Mouse (Mus musculus): ENCODE measurements around the gene Ppia. TPM values are rescaled to one million over a fixed set of nuclear protein-coding genes. Genes with fewer than 3 reads are reported as not detected.
A peak's percentile ranks its signal among the peaks of the same experiment; 100 is the strongest.

Ppia gene
- polyA plus RNA-seq, 1 experiment: 340 TPM

DNA sequence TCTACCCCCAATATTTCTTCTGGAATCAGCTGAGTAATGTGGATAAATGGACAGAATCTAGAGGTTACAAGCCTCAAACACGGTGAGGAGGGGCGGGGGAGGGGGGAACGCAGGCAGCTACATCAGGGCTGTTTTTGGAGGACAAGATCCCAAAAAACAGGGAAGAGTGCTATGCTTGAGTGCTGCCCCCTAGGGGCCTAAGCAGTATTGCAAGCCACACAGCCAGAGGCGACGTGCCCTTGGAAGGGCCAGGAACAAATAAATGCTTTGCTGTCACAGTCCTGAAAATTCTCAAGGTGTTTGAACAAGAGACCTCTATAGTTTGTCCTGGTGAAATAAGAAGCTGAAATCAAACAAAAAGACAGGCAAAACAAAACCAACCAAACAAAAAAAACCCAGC is 3.6 kb upstream of the Ppia start:
- H3K36me3 ChIP-seq (ENCODE audit: control insufficient read depth, insufficient read depth, low read length): no peaks in the 10 kb centered on the region; the same call in 1 of the 2 replicates
- no peak overlapping the region for H3K4me3 ChIP-seq (ENCODE audit: extremely low read depth, insufficient read depth, insufficient read length)
- DNase-seq (ENCODE audit: low read depth in 1 of 2, low spot score in 2 of 2): peak in 1 of 2 experiments; percentile 61
- peaks cover 4% of the 10 kb centered on the region for H3K4me1 ChIP-seq (ENCODE audit: control insufficient read depth, insufficient read depth, insufficient read length)
- no peak overlapping the region for H3K27ac ChIP-seq (ENCODE audit: insufficient read depth, low read length)
- 12% methylated on average over 5 of the region's 5 CpGs for WGBS
- H3K27me3 ChIP-seq (ENCODE audit: control insufficient read depth, insufficient read depth, low read length): no peaks in the 10 kb centered on the region
- no peak for TF ChIP-seq POLR2A (IDR thresholded peaks at IDR 0.05; ENCODE audit: low read depth, low read length)
- TF ChIP-seq CTCF (IDR thresholded peaks at IDR 0.05; ENCODE audit: extremely low read depth, insufficient read depth, insufficient read length, insufficient replicate concordance): peak; percentile 75; the same call in 1 of the 2 replicates

DNA sequence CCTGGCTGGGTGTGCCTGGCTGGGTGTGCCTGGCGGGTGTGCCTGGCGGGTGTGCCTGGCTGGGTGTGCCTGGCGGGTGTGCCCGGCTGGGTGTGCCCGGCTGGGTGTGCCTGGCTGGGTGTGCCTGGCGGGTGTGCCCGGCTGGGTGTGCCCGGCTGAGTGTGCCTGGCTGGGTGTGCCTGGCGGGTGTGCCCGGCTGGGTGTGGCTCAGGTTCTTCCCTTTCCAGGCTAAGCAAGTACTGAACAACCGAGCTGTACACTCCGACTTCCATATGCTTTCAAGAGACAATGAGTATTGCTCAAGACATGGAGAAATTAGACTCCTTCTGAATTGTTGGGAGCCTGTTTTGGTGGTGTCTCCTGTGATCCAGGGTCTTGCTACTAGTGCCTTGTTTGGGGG is 2.0 kb upstream of the Ppia start:
- H3K27ac ChIP-seq (ENCODE audit: insufficient read depth, low read length): no peak overlapping the region
- 89% methylated on average over 12 of the region's 12 CpGs for WGBS
- DNase-seq (ENCODE audit: low read depth in 1 of 2, low spot score in 2 of 2): no peak
- TF ChIP-seq CTCF (IDR thresholded peaks at IDR 0.05; ENCODE audit: extremely low read depth, insufficient read depth, insufficient read length, insufficient replicate concordance) (no peak), POLR2A (IDR thresholded peaks at IDR 0.05; ENCODE audit: low read depth, low read length) (no peak)
- no peak overlapping the region for H3K4me3 ChIP-seq (ENCODE audit: extremely low read depth, insufficient read depth, insufficient read length)
- H3K4me1 ChIP-seq (ENCODE audit: control insufficient read depth, insufficient read depth, insufficient read length): peaks cover 6% of the 10 kb centered on the region
- H3K27me3 ChIP-seq (ENCODE audit: control insufficient read depth, insufficient read depth, low read length): no peaks in the 10 kb centered on the region
- no peaks in the 10 kb centered on the region; the same call in 1 of the 2 replicates for H3K36me3 ChIP-seq (ENCODE audit: control insufficient read depth, insufficient read depth, low read length)

DNA sequence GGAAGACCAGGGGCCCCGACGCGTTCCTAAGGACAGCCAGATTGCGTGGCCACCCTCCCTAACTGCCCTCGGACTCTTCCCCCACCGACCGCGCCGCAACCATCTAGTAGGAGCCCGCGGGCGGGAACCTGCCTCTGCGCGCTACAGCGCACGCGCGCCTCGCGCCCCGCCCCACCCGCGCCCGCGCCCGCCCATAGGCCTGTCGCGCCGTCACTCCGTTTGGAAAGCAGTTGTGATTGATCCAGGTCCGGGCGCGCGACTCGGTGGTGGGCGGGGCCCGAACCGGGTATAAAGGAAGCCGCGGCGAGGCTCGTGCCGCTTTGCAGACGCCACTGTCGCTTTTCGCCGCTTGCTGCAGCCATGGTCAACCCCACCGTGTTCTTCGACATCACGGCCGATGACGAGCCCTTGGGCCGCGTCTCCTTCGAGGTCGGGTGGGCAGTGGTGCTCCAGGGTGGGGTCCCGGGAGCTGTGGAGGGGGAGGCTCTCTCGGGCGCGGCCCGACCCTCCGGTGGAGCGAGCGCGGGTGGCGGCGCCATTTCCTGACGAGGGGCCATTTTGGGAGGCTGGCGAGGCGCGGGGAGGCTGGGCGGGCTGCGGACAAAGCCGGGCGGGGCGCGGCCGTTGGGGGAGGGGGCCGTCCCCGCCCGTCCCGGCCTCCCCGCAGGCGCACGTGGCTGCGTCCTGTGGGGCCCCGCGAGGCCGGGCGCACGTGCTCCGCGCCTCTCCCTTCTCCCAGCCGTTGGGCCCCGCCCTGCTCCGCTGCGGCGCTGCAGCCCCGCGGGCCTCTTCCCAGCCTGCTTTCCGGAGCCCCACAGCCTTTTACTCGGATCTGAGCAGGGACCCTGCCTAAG is 535 bp downstream of the Ppia start:
- Histone ChIP-seq H3K4me3 (ENCODE audit: extremely low read depth, insufficient read depth, insufficient read length) (peak overlapping the region; percentile 99), H3K27ac (ENCODE audit: insufficient read depth, low read length) (peak overlapping the region; percentile 100), H3K27me3 (ENCODE audit: control insufficient read depth, insufficient read depth, low read length) (no peaks in the 10 kb centered on the region), H3K36me3 (ENCODE audit: control insufficient read depth, insufficient read depth, low read length) (peaks cover 17% of the 10 kb centered on the region), H3K4me1 (ENCODE audit: control insufficient read depth, insufficient read depth, insufficient read length) (peaks cover 4% of the 10 kb centered on the region)
- under 1% methylated on average over 93 of the region's 102 CpGs for WGBS
- TF ChIP-seq POLR2A (IDR thresholded peaks at IDR 0.05; ENCODE audit: low read depth, low read length) (peak; percentile 91), CTCF (IDR thresholded peaks at IDR 0.05; ENCODE audit: extremely low read depth, insufficient read depth, insufficient read length, insufficient replicate concordance) (no peak)
- DNase-seq (ENCODE audit: low read depth in 1 of 2, low spot score in 2 of 2): peak; percentile 89 to 97

DNA sequence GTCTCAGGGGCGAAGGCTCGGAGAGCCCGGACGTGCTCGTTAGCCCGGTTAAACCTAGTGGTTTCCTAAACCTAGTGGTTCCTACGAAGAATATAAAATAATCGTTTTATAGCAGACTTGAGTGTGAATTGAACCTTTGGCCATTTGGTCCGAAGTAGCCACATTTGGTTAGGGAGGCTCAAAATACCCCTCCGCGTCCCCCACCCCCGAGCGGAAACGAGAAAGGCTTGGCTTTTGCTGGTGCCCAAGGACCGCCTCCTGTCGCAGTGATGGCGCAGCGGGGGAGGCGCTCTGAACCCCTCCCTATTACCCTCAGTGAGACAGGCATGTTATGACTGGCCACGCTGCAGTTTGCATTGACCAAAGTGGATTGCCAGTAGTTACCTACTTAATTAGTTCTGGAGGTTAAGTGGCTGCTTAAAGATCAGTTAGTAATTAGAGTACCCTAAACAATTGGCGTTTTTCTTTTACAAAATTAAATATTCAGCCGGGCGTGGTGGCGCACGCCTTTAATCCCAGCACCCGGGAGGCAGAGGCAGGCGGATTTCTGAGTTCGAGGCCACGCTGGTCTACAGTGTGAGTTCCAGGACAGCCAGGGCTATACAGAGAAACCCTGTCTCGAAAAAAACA is 1.3 kb downstream of the Ppia start:
- Histone ChIP-seq H3K4me1 (ENCODE audit: control insufficient read depth, insufficient read depth, insufficient read length) (peaks cover 4% of the 10 kb centered on the region), H3K36me3 (ENCODE audit: control insufficient read depth, insufficient read depth, low read length) (peaks cover 21% of the 10 kb centered on the region), H3K27me3 (ENCODE audit: control insufficient read depth, insufficient read depth, low read length) (no peaks in the 10 kb centered on the region), H3K4me3 (ENCODE audit: extremely low read depth, insufficient read depth, insufficient read length) (peak overlapping the region; percentile 99), H3K27ac (ENCODE audit: insufficient read depth, low read length) (peak overlapping the region; percentile 100)
- WGBS: under 1% methylated on average over 30 of the region's 30 CpGs
- TF ChIP-seq CTCF (IDR thresholded peaks at IDR 0.05; ENCODE audit: extremely low read depth, insufficient read depth, insufficient read length, insufficient replicate concordance) (no peak), POLR2A (IDR thresholded peaks at IDR 0.05; ENCODE audit: low read depth, low read length) (peak; percentile 16; the same call in 1 of the 2 replicates)
- peak; percentile 72 to 82 for DNase-seq (ENCODE audit: low read depth in 1 of 2, low spot score in 2 of 2)

DNA sequence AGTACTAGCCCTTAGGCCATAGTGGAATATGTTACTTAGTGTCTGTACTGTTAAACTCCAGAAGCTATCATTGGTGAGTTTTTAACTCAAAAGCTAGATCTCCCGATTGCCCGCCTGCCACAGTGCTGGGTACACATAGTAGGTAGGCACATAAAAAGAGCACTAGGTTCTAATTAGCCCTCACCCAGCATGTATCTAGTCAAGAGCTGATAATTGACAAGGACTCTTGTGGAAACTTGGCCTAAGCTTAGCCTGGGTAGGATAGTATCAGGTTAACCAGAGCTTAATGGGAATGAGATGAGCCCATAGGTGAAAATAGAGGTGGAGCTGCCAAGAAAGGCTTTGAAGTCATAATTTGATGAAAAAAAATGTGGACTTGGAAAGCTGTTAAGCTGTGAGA is 1.8 kb downstream of the Ppia start:
- WGBS: 12% methylated on average over 2 of the region's 2 CpGs
- Histone ChIP-seq H3K4me3 (ENCODE audit: extremely low read depth, insufficient read depth, insufficient read length) (peak overlapping the region; percentile 99), H3K27ac (ENCODE audit: insufficient read depth, low read length) (no peak overlapping the region), H3K36me3 (ENCODE audit: control insufficient read depth, insufficient read depth, low read length) (peaks cover 21% of the 10 kb centered on the region), H3K27me3 (ENCODE audit: control insufficient read depth, insufficient read depth, low read length) (no peaks in the 10 kb centered on the region), H3K4me1 (ENCODE audit: control insufficient read depth, insufficient read depth, insufficient read length) (peaks cover 4% of the 10 kb centered on the region)
- DNase-seq (ENCODE audit: low read depth in 1 of 2, low spot score in 2 of 2): no peak
- no peak for TF ChIP-seq CTCF (IDR thresholded peaks at IDR 0.05; ENCODE audit: extremely low read depth, insufficient read depth, insufficient read length, insufficient replicate concordance)
- no peak for TF ChIP-seq POLR2A (IDR thresholded peaks at IDR 0.05; ENCODE audit: low read depth, low read length)

DNA sequence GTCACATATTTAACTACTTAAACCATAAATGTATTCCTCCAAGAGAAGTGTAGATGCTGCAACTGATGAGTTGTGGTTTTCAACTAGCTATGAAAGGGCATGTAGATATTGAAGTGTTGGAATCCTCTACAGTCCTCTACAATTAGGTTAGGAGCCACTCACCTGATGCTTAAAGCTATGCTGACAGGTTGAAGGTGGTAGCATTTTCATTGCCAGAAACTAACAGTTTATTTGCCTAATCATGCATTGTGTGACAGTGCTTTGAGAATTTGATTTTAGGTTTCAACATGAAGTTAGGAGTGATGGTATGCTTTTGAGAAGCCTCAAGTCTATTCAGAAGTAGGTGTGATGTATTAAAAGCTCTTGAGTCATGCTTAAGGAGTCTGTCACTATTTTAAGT is 2.2 kb downstream of the Ppia start:
- Histone ChIP-seq H3K36me3 (ENCODE audit: control insufficient read depth, insufficient read depth, low read length) (peaks cover 23% of the 10 kb centered on the region), H3K4me3 (ENCODE audit: extremely low read depth, insufficient read depth, insufficient read length) (peak overlapping the region; percentile 99; the same call in 1 of the 2 replicates)

More for the DNA sequence above, 2.2 kb downstream of the Ppia start:
- no peak overlapping the region for H3K27ac ChIP-seq (ENCODE audit: insufficient read depth, low read length)
- no peak for DNase-seq (ENCODE audit: low read depth in 1 of 2, low spot score in 2 of 2)
- H3K27me3 ChIP-seq (ENCODE audit: control insufficient read depth, insufficient read depth, low read length): no peaks in the 10 kb centered on the region
- TF ChIP-seq CTCF (IDR thresholded peaks at IDR 0.05; ENCODE audit: extremely low read depth, insufficient read depth, insufficient read length, insufficient replicate concordance) (no peak), POLR2A (IDR thresholded peaks at IDR 0.05; ENCODE audit: low read depth, low read length) (no peak; the same call in 1 of the 2 replicates)
- peaks cover 4% of the 10 kb centered on the region for H3K4me1 ChIP-seq (ENCODE audit: control insufficient read depth, insufficient read depth, insufficient read length)
